Mouse (Mus musculus): ENCODE results near the gene Kirrel3. TPM values are rescaled to one million over a fixed set of nuclear protein-coding genes. Genes with fewer than 3 reads are reported as not detected.
A peak's percentile ranks its signal among the peaks of the same experiment; 100 is the strongest.

The Kirrel3 gene
- polyA plus RNA-seq, 1 experiment from 2014 or later = 44.4 TPM

GRCm38 (mm10) chr9:34770951-34771350, 285.3 kb downstream of the Kirrel3 start:
- H3K9me3 ChIP-seq (ENCODE audit: control insufficient read depth, low read length) = no peaks in the 10 kb centered on the region
- no peaks in the 10 kb centered on the region for H3K27me3 ChIP-seq (ENCODE audit: control insufficient read depth, insufficient read depth, low read length)
- H3K4me3 ChIP-seq (ENCODE audit: low read depth, low read length) = no peak overlapping the region
- ATAC-seq (ENCODE audit: low read depth) = no peak
- H3K4me1 ChIP-seq (ENCODE audit: control insufficient read depth, insufficient read depth, low read length) = no peaks in the 10 kb centered on the region
- H3K27ac ChIP-seq (ENCODE audit: low read depth, low read length) = peak overlapping the region; percentile 39; the same call in 1 of the 2 replicates
- H3K4me2 ChIP-seq (ENCODE audit: low read depth, low read length) = no peak overlapping the region
- 74% methylated on average over 4 of the region's 4 CpGs for WGBS
- no peaks in the 10 kb centered on the region for H3K36me3 ChIP-seq (ENCODE audit: control insufficient read depth, insufficient read depth, low read length)
- no peak overlapping the region for H3K9ac ChIP-seq (replicated peaks; ENCODE audit: low read depth, low read length)

- H3K27ac ChIP-seq (ENCODE audit: low read depth, low read length) = peak overlapping the region; percentile 39; the same call in 1 of the 2 replicates
- no peaks in the 10 kb centered on the region; the same call in 1 of the 2 replicates for H3K4me1 ChIP-seq (ENCODE audit: control insufficient read depth, insufficient read depth, low read length)
- H3K36me3 ChIP-seq (ENCODE audit: control insufficient read depth, insufficient read depth, low read length) = no peaks in the 10 kb centered on the region
- ATAC-seq (ENCODE audit: low read depth) = no peak
- no peak overlapping the region for H3K4me2 ChIP-seq (ENCODE audit: low read depth, low read length)
- H3K4me3 ChIP-seq (ENCODE audit: low read depth, low read length) = no peak overlapping the region
- H3K9ac ChIP-seq (replicated peaks; ENCODE audit: low read depth, low read length) = no peak overlapping the region
- no peaks in the 10 kb centered on the region for H3K9me3 ChIP-seq (ENCODE audit: control insufficient read depth, low read length)
- no peaks in the 10 kb centered on the region for H3K27me3 ChIP-seq (ENCODE audit: control insufficient read depth, insufficient read depth, low read length)
Measured at GRCm38 (mm10) chr9:34771401-34771800, 285.7 kb downstream of the Kirrel3 start.

GRCm38 (mm10) chr9:34772022-34772437, 286.3 kb downstream of the Kirrel3 start:
- Histone ChIP-seq H3K4me3 (ENCODE audit: low read depth, low read length) (no peak overlapping the region), H3K4me2 (ENCODE audit: low read depth, low read length) (no peak overlapping the region), H3K27ac (ENCODE audit: low read depth, low read length) (no peak overlapping the region), H3K36me3 (ENCODE audit: control insufficient read depth, insufficient read depth, low read length) (no peaks in the 10 kb centered on the region), H3K9ac (replicated peaks; ENCODE audit: low read depth, low read length) (no peak overlapping the region), H3K9me3 (ENCODE audit: control insufficient read depth, low read length) (no peaks in the 10 kb centered on the region), H3K27me3 (ENCODE audit: control insufficient read depth, insufficient read depth, low read length) (no peaks in the 10 kb centered on the region), H3K4me1 (ENCODE audit: control insufficient read depth, insufficient read depth, low read length) (no peaks in the 10 kb centered on the region; the same call in 1 of the 2 replicates)
- WGBS = 55% methylated on average over 9 of the region's 9 CpGs
- no peak for ATAC-seq (ENCODE audit: low read depth)

- no peak for ATAC-seq (ENCODE audit: low read depth)
Measured at GRCm38 (mm10) chr9:34781356-34781755, 295.7 kb downstream of the Kirrel3 start.

GRCm38 (mm10) chr9:34787915-34788314, 302.2 kb downstream of the Kirrel3 start:
- Histone ChIP-seq H3K4me3 (ENCODE audit: low read depth, low read length) (no peak overlapping the region), H3K9me3 (ENCODE audit: control insufficient read depth, low read length) (no peaks in the 10 kb centered on the region), H3K36me3 (ENCODE audit: control insufficient read depth, insufficient read depth, low read length) (no peaks in the 10 kb centered on the region), H3K4me2 (ENCODE audit: low read depth, low read length) (no peak overlapping the region), H3K4me1 (ENCODE audit: control insufficient read depth, insufficient read depth, low read length) (no peaks in the 10 kb centered on the region), H3K9ac (replicated peaks; ENCODE audit: low read depth, low read length) (no peak overlapping the region), H3K27me3 (ENCODE audit: control insufficient read depth, insufficient read depth, low read length) (no peaks in the 10 kb centered on the region), H3K27ac (ENCODE audit: low read depth, low read length) (no peak overlapping the region)
- WGBS = 75% methylated on average over 3 of the region's 3 CpGs
- no peak for ATAC-seq (ENCODE audit: low read depth)

More at GRCm38 (mm10) chr9:34781356-34781755, 295.7 kb downstream of the Kirrel3 start:
- no peak overlapping the region for H3K9ac ChIP-seq (replicated peaks; ENCODE audit: low read depth, low read length)
- WGBS = 87% methylated on average over 3 of the region's 3 CpGs
- H3K27me3 ChIP-seq (ENCODE audit: control insufficient read depth, insufficient read depth, low read length) = no peaks in the 10 kb centered on the region
- H3K9me3 ChIP-seq (ENCODE audit: control insufficient read depth, low read length) = no peaks in the 10 kb centered on the region
- no peaks in the 10 kb centered on the region for H3K36me3 ChIP-seq (ENCODE audit: control insufficient read depth, insufficient read depth, low read length)
- H3K4me3 ChIP-seq (ENCODE audit: low read depth, low read length) = no peak overlapping the region
- no peak overlapping the region for H3K4me2 ChIP-seq (ENCODE audit: low read depth, low read length)
- H3K27ac ChIP-seq (ENCODE audit: low read depth, low read length) = no peak overlapping the region
- no peaks in the 10 kb centered on the region; the same call in 1 of the 2 replicates for H3K4me1 ChIP-seq (ENCODE audit: control insufficient read depth, insufficient read depth, low read length)

GRCm38 (mm10) chr9:34795226-34795625, 309.5 kb downstream of the Kirrel3 start:
- no peaks in the 10 kb centered on the region for H3K36me3 ChIP-seq (ENCODE audit: control insufficient read depth, insufficient read depth, low read length)
- H3K27ac ChIP-seq (ENCODE audit: low read depth, low read length) = no peak overlapping the region
- H3K27me3 ChIP-seq (ENCODE audit: control insufficient read depth, insufficient read depth, low read length) = no peaks in the 10 kb centered on the region
- ATAC-seq (ENCODE audit: low read depth) = no peak
- H3K4me3 ChIP-seq (ENCODE audit: low read depth, low read length) = no peak overlapping the region
- H3K4me2 ChIP-seq (ENCODE audit: low read depth, low read length) = no peak overlapping the region
- 17% methylated on average over 4 of the region's 4 CpGs for WGBS
- no peak overlapping the region for H3K9ac ChIP-seq (replicated peaks; ENCODE audit: low read depth, low read length)
- no peaks in the 10 kb centered on the region for H3K4me1 ChIP-seq (ENCODE audit: control insufficient read depth, insufficient read depth, low read length)
- no peaks in the 10 kb centered on the region for H3K9me3 ChIP-seq (ENCODE audit: control insufficient read depth, low read length)

- Histone ChIP-seq H3K4me3 (ENCODE audit: low read depth, low read length) (no peak overlapping the region), H3K4me1 (ENCODE audit: control insufficient read depth, insufficient read depth, low read length) (no peaks in the 10 kb centered on the region), H3K27ac (ENCODE audit: low read depth, low read length) (no peak overlapping the region), H3K36me3 (ENCODE audit: control insufficient read depth, insufficient read depth, low read length) (no peaks in the 10 kb centered on the region), H3K9ac (replicated peaks; ENCODE audit: low read depth, low read length) (no peak overlapping the region), H3K27me3 (ENCODE audit: control insufficient read depth, insufficient read depth, low read length) (no peaks in the 10 kb centered on the region), H3K9me3 (ENCODE audit: control insufficient read depth, low read length) (no peaks in the 10 kb centered on the region), H3K4me2 (ENCODE audit: low read depth, low read length) (no peak overlapping the region)
- no peak for ATAC-seq (ENCODE audit: low read depth)
- 64% methylated on average over 6 of the region's 6 CpGs for WGBS
Measured at GRCm38 (mm10) chr9:34797688-34798339, 312.1 kb downstream of the Kirrel3 start.

GRCm38 (mm10) chr9:34801662-34802061, 316.0 kb downstream of the Kirrel3 start:
- Histone ChIP-seq H3K36me3 (ENCODE audit: control insufficient read depth, insufficient read depth, low read length) (no peaks in the 10 kb centered on the region), H3K9me3 (ENCODE audit: control insufficient read depth, low read length) (no peaks in the 10 kb centered on the region), H3K4me1 (ENCODE audit: control insufficient read depth, insufficient read depth, low read length) (no peaks in the 10 kb centered on the region), H3K4me2 (ENCODE audit: low read depth, low read length) (no peak overlapping the region), H3K27ac (ENCODE audit: low read depth, low read length) (no peak overlapping the region; the same call in 1 of the 2 replicates), H3K27me3 (ENCODE audit: control insufficient read depth, insufficient read depth, low read length) (no peaks in the 10 kb centered on the region), H3K9ac (replicated peaks; ENCODE audit: low read depth, low read length) (no peak overlapping the region), H3K4me3 (ENCODE audit: low read depth, low read length) (no peak overlapping the region)
- 61% methylated on average over 6 of the region's 6 CpGs for WGBS
- ATAC-seq (ENCODE audit: low read depth) = no peak

- 88% methylated on average over 3 of the region's 3 CpGs for WGBS
- Histone ChIP-seq H3K4me3 (ENCODE audit: low read depth, low read length) (no peak overlapping the region), H3K9me3 (ENCODE audit: control insufficient read depth, low read length) (no peaks in the 10 kb centered on the region), H3K36me3 (ENCODE audit: control insufficient read depth, insufficient read depth, low read length) (no peaks in the 10 kb centered on the region), H3K4me2 (ENCODE audit: low read depth, low read length) (no peak overlapping the region), H3K4me1 (ENCODE audit: control insufficient read depth, insufficient read depth, low read length) (no peaks in the 10 kb centered on the region), H3K27ac (ENCODE audit: low read depth, low read length) (no peak overlapping the region), H3K27me3 (ENCODE audit: control insufficient read depth, insufficient read depth, low read length) (no peaks in the 10 kb centered on the region), H3K9ac (replicated peaks; ENCODE audit: low read depth, low read length) (no peak overlapping the region)
- no peak for ATAC-seq (ENCODE audit: low read depth)
Measured at GRCm38 (mm10) chr9:34806854-34807253, 321.2 kb downstream of the Kirrel3 start.

Data from neural tube, embryonic 14.5 days (tissue).